Mouse (Mus musculus): ENCODE data around the gene Pald1. TPM values are rescaled to one million over a fixed set of nuclear protein-coding genes. Genes with fewer than 3 reads are reported as not detected.

The Pald1 gene
- polyA plus RNA-seq, 1 experiment = 7.5 TPM

- TF ChIP-seq POLR2A (IDR thresholded peaks at IDR 0.05; ENCODE audit: control insufficient read depth, low read depth, low read length) (no peak), CTCF (IDR thresholded peaks at IDR 0.05; ENCODE audit: control insufficient read depth, insufficient read depth, insufficient replicate concordance, low read depth, low read length) (no peak)
- Histone ChIP-seq H3K4me1 (ENCODE audit: control insufficient read depth, insufficient read depth, low read length) (no peaks in the 10 kb centered on the region), H3K36me3 (ENCODE audit: control insufficient read depth, insufficient read depth, low read length) (no peaks in the 10 kb centered on the region), H3K27ac (ENCODE audit: control insufficient read depth, insufficient read depth, low read depth, low read length) (no peak overlapping the region), H3K4me3 (ENCODE audit: control insufficient read depth, low read depth, low read length) (no peak overlapping the region), H3K27me3 (ENCODE audit: control insufficient read depth, insufficient read depth, low read length) (no peaks in the 10 kb centered on the region)
Observed at GRCm38 (mm10) chr10:61304046-61304445, 79.3 kb downstream of the Pald1 start.

GRCm38 (mm10) chr10:61300996-61301395 is 82.3 kb downstream of the Pald1 start:
- H3K27ac ChIP-seq (ENCODE audit: control insufficient read depth, insufficient read depth, low read depth, low read length) = no peak overlapping the region
- H3K36me3 ChIP-seq (ENCODE audit: control insufficient read depth, insufficient read depth, low read length) = no peaks in the 10 kb centered on the region
- no peak for TF ChIP-seq CTCF (IDR thresholded peaks at IDR 0.05; ENCODE audit: control insufficient read depth, insufficient read depth, insufficient replicate concordance, low read depth, low read length)
- no peak for TF ChIP-seq POLR2A (IDR thresholded peaks at IDR 0.05; ENCODE audit: control insufficient read depth, low read depth, low read length)
- H3K27me3 ChIP-seq (ENCODE audit: control insufficient read depth, insufficient read depth, low read length) = no peaks in the 10 kb centered on the region
- no peaks in the 10 kb centered on the region for H3K4me1 ChIP-seq (ENCODE audit: control insufficient read depth, insufficient read depth, low read length)
- no peak overlapping the region for H3K4me3 ChIP-seq (ENCODE audit: control insufficient read depth, low read depth, low read length)

GRCm38 (mm10) chr10:61297477-61297876 is 85.9 kb downstream of the Pald1 start, which contains the start of gene Prf1:
Gene Prf1 (plus strand): TSS chr10:61297833.
- Histone ChIP-seq H3K4me1 (ENCODE audit: control insufficient read depth, insufficient read depth, low read length) (no peaks in the 10 kb centered on the region), H3K4me3 (ENCODE audit: control insufficient read depth, low read depth, low read length) (no peak within 1 kb of the TSS), H3K27ac (ENCODE audit: control insufficient read depth, insufficient read depth, low read depth, low read length) (no peak within 1 kb of the TSS), H3K36me3 (ENCODE audit: control insufficient read depth, insufficient read depth, low read length) (no peaks in the 10 kb centered on the region), H3K27me3 (ENCODE audit: control insufficient read depth, insufficient read depth, low read length) (no peaks in the 10 kb centered on the region)
- no peak for TF ChIP-seq CTCF (IDR thresholded peaks at IDR 0.05; ENCODE audit: control insufficient read depth, insufficient read depth, insufficient replicate concordance, low read depth, low read length)
- no peak for TF ChIP-seq POLR2A (IDR thresholded peaks at IDR 0.05; ENCODE audit: control insufficient read depth, low read depth, low read length)

- H3K4me3 ChIP-seq (ENCODE audit: control insufficient read depth, low read depth, low read length) = no peak overlapping the region
- TF ChIP-seq CTCF (IDR thresholded peaks at IDR 0.05; ENCODE audit: control insufficient read depth, insufficient read depth, insufficient replicate concordance, low read depth, low read length) (no peak), POLR2A (IDR thresholded peaks at IDR 0.05; ENCODE audit: control insufficient read depth, low read depth, low read length) (no peak)
- no peaks in the 10 kb centered on the region for H3K36me3 ChIP-seq (ENCODE audit: control insufficient read depth, insufficient read depth, low read length)
- no peak overlapping the region for H3K27ac ChIP-seq (ENCODE audit: control insufficient read depth, insufficient read depth, low read depth, low read length)
- no peaks in the 10 kb centered on the region for H3K4me1 ChIP-seq (ENCODE audit: control insufficient read depth, insufficient read depth, low read length)
- no peaks in the 10 kb centered on the region for H3K27me3 ChIP-seq (ENCODE audit: control insufficient read depth, insufficient read depth, low read length)
Observed at GRCm38 (mm10) chr10:61296713-61297445, 86.5 kb downstream of the Pald1 start.

GRCm38 (mm10) chr10:61294242-61294641 is 89.1 kb downstream of the Pald1 start:
- Histone ChIP-seq H3K27me3 (ENCODE audit: control insufficient read depth, insufficient read depth, low read length) (no peaks in the 10 kb centered on the region), H3K4me1 (ENCODE audit: control insufficient read depth, insufficient read depth, low read length) (no peaks in the 10 kb centered on the region), H3K4me3 (ENCODE audit: control insufficient read depth, low read depth, low read length) (no peak overlapping the region), H3K27ac (ENCODE audit: control insufficient read depth, insufficient read depth, low read depth, low read length) (no peak overlapping the region), H3K36me3 (ENCODE audit: control insufficient read depth, insufficient read depth, low read length) (no peaks in the 10 kb centered on the region)
- no peak for TF ChIP-seq CTCF (IDR thresholded peaks at IDR 0.05; ENCODE audit: control insufficient read depth, insufficient read depth, insufficient replicate concordance, low read depth, low read length)
- TF ChIP-seq POLR2A (IDR thresholded peaks at IDR 0.05; ENCODE audit: control insufficient read depth, low read depth, low read length) = no peak

- Histone ChIP-seq H3K4me1 (ENCODE audit: control insufficient read depth, insufficient read depth, low read length) (no peaks in the 10 kb centered on the region), H3K27ac (ENCODE audit: control insufficient read depth, insufficient read depth, low read depth, low read length) (no peak overlapping the region), H3K4me3 (ENCODE audit: control insufficient read depth, low read depth, low read length) (no peak overlapping the region), H3K36me3 (ENCODE audit: control insufficient read depth, insufficient read depth, low read length) (no peaks in the 10 kb centered on the region), H3K27me3 (ENCODE audit: control insufficient read depth, insufficient read depth, low read length) (no peaks in the 10 kb centered on the region)
- TF ChIP-seq POLR2A (IDR thresholded peaks at IDR 0.05; ENCODE audit: control insufficient read depth, low read depth, low read length) (no peak), CTCF (IDR thresholded peaks at IDR 0.05; ENCODE audit: control insufficient read depth, insufficient read depth, insufficient replicate concordance, low read depth, low read length) (no peak)
Observed at GRCm38 (mm10) chr10:61290479-61290878, 92.9 kb downstream of the Pald1 start.

GRCm38 (mm10) chr10:61290016-61290415 is 93.3 kb downstream of the Pald1 start:
- no peak for TF ChIP-seq POLR2A (IDR thresholded peaks at IDR 0.05; ENCODE audit: control insufficient read depth, low read depth, low read length)
- TF ChIP-seq CTCF (IDR thresholded peaks at IDR 0.05; ENCODE audit: control insufficient read depth, insufficient read depth, insufficient replicate concordance, low read depth, low read length) = no peak
- no peaks in the 10 kb centered on the region for H3K27me3 ChIP-seq (ENCODE audit: control insufficient read depth, insufficient read depth, low read length)
- no peak overlapping the region for H3K27ac ChIP-seq (ENCODE audit: control insufficient read depth, insufficient read depth, low read depth, low read length)
- H3K4me3 ChIP-seq (ENCODE audit: control insufficient read depth, low read depth, low read length) = no peak overlapping the region
- no peaks in the 10 kb centered on the region for H3K4me1 ChIP-seq (ENCODE audit: control insufficient read depth, insufficient read depth, low read length)
- H3K36me3 ChIP-seq (ENCODE audit: control insufficient read depth, insufficient read depth, low read length) = no peaks in the 10 kb centered on the region
